Mouse (Mus musculus): ENCODE results near the gene H2-T23. TPM values are rescaled to one million over a fixed set of nuclear protein-coding genes. Genes with fewer than 3 reads are reported as not detected.

Gene H2-T23
- polyA plus RNA-seq, 1 experiment from 2014 or later = 2.6 TPM

Other genes starting within 250 kb of the H2-T23 start
- gene Ier3, start 211.2 kb downstream of the H2-T23 start, polyA plus RNA-seq (2014; fragmentation: Nextera tagmentation; extraction: Ambion mirVana) = 4.2 and 6.9 TPM in 2 replicates
- gene Flot1, start 209.6 kb downstream of the H2-T23 start, polyA plus RNA-seq (2014; fragmentation: Nextera tagmentation; extraction: Ambion mirVana) = 100 and 121 TPM in 2 replicates
- 1,611 and 1,626 TPM in 2 replicates for gene Tubb5, start 194.5 kb downstream of the H2-T23 start, polyA plus RNA-seq (2014; fragmentation: Nextera tagmentation; extraction: Ambion mirVana)
- 6.0 and 8.5 TPM in 2 replicates for gene Mdc1, start 191.3 kb downstream of the H2-T23 start, polyA plus RNA-seq (2014; fragmentation: Nextera tagmentation; extraction: Ambion mirVana)
- 15.7 and 16.9 TPM in 2 replicates for gene Nrm, start 171.5 kb downstream of the H2-T23 start, polyA plus RNA-seq (2014; fragmentation: Nextera tagmentation; extraction: Ambion mirVana)
- gene Ppp1r18, start 167.3 kb downstream of the H2-T23 start, polyA plus RNA-seq (2014; fragmentation: Nextera tagmentation; extraction: Ambion mirVana) = 18.0 and 27.3 TPM in 2 replicates
- gene Dhx16, start 153.0 kb downstream of the H2-T23 start, polyA plus RNA-seq (2014; fragmentation: Nextera tagmentation; extraction: Ambion mirVana) = 22.4 and 37.5 TPM in 2 replicates
- gene 2310061I04Rik, start 135.4 kb downstream of the H2-T23 start, polyA plus RNA-seq (2014; fragmentation: Nextera tagmentation; extraction: Ambion mirVana) = 57.9 and 74.2 TPM in 2 replicates
- gene Atat1, start 122.8 kb downstream of the H2-T23 start, polyA plus RNA-seq (2014; fragmentation: Nextera tagmentation; extraction: Ambion mirVana) = 448 and 481 TPM in 2 replicates
- 65.3 and 66.2 TPM in 2 replicates for gene Mrps18b, start 116.5 kb downstream of the H2-T23 start, polyA plus RNA-seq (2014; fragmentation: Nextera tagmentation; extraction: Ambion mirVana)
- 31.9 and 39.0 TPM in 2 replicates for gene Ppp1r10, start 116.4 kb downstream of the H2-T23 start, polyA plus RNA-seq (2014; fragmentation: Nextera tagmentation; extraction: Ambion mirVana)
- gene Abcf1, start 63.1 kb downstream of the H2-T23 start, polyA plus RNA-seq (2014; fragmentation: Nextera tagmentation; extraction: Ambion mirVana) = 71.1 and 81.1 TPM in 2 replicates
- gene Gnl1, start 53.0 kb downstream of the H2-T23 start, polyA plus RNA-seq (2014; fragmentation: Nextera tagmentation; extraction: Ambion mirVana) = 45.9 and 50.3 TPM in 2 replicates
- gene Prr3, start 52.6 kb downstream of the H2-T23 start, polyA plus RNA-seq (2014; fragmentation: Nextera tagmentation; extraction: Ambion mirVana) = 65.3 and 78.2 TPM in 2 replicates
- 11.0 and 12.7 TPM in 2 replicates for gene H2-T24, start 12.3 kb downstream of the H2-T23 start, polyA plus RNA-seq (2014; fragmentation: Nextera tagmentation; extraction: Ambion mirVana)
- gene H2-T22, start 9.9 kb upstream of the H2-T23 start, polyA plus RNA-seq (2014; fragmentation: Nextera tagmentation; extraction: Ambion mirVana) = 5.9 and 8.9 TPM in 2 replicates
- gene Gm6034, start 10.1 kb upstream of the H2-T23 start, polyA plus RNA-seq (2014; fragmentation: Nextera tagmentation; extraction: Ambion mirVana) = not detected in 2 replicates
- gene Gm11127, start 25.5 kb upstream of the H2-T23 start, polyA plus RNA-seq (2014; fragmentation: Nextera tagmentation; extraction: Ambion mirVana) = not detected in 2 replicates
- not detected in 2 replicates for gene Gm19684, start 88.8 kb upstream of the H2-T23 start, polyA plus RNA-seq (2014; fragmentation: Nextera tagmentation; extraction: Ambion mirVana)
- gene Gm7030, start 96.6 kb upstream of the H2-T23 start, polyA plus RNA-seq (2014; fragmentation: Nextera tagmentation; extraction: Ambion mirVana) = not detected in 2 replicates
- not detected in 2 replicates for gene Gm8909, start 135.7 kb upstream of the H2-T23 start, polyA plus RNA-seq (2014; fragmentation: Nextera tagmentation; extraction: Ambion mirVana)
- not detected in 2 replicates for gene H2-T3, start 157.4 kb upstream of the H2-T23 start, polyA plus RNA-seq (2014; fragmentation: Nextera tagmentation; extraction: Ambion mirVana)
- gene Rpp21, start 225.2 kb upstream of the H2-T23 start, polyA plus RNA-seq (2014; fragmentation: Nextera tagmentation; extraction: Ambion mirVana) = 132 and 170 TPM in 2 replicates
- gene Trim39, start 239.4 kb upstream of the H2-T23 start, polyA plus RNA-seq (2014; fragmentation: Nextera tagmentation; extraction: Ambion mirVana) = 22.3 and 26.9 TPM in 2 replicates

All from neural tube, embryonic 14.5 days (tissue).